Mouse (Mus musculus) adrenal gland, postnatal 4 days (tissue): ENCODE data around the gene Acss3. TPM values are rescaled to one million over a fixed set of nuclear protein-coding genes. Genes with fewer than 3 reads are reported as not detected.

ENCODE experiments used
- DNase-seq, 2 experiments: peaks; one replicate each; pipeline ENCODE4 v3.0.0; 2021 to 2022; ENCODE audit warnings: low spot score in 2 of 2, mixed read lengths in 2 of 2
- total RNA-seq, 2 experiments: library from RNA; stranded (reverse); gene quantifications; 2 replicates each; pipeline ENCODE4 v1.2.3; 2021

The Acss3 gene
- total RNA-seq, 2 experiments from 2014 or later = 5.1 TPM

GRCm38 (mm10) chr10:107021118-107021517 lies 102.3 kb downstream of the Acss3 start:
- DNase-seq = no peak

- DNase-seq = no peak
Observed at GRCm38 (mm10) chr10:107011142-107011541, 112.3 kb downstream of the Acss3 start.

GRCm38 (mm10) chr10:106998052-106998625 lies 125.3 kb downstream of the Acss3 start:
- DNase-seq = no peak

GRCm38 (mm10) chr10:106989478-106989877 lies 134.0 kb downstream of the Acss3 start:
- no peak for DNase-seq

GRCm38 (mm10) chr10:106975193-106976141 lies 148.0 kb downstream of the Acss3 start:
- DNase-seq = no peak

- DNase-seq = no peak
Observed at GRCm38 (mm10) chr10:106959026-106959425, 164.4 kb downstream of the Acss3 start.

GRCm38 (mm10) chr10:106941380-106941779 lies 182.1 kb downstream of the Acss3 start:
- DNase-seq = no peak

GRCm38 (mm10) chr10:106939441-106939840 lies 184.0 kb downstream of the Acss3 start:
- no peak for DNase-seq

- no peak for DNase-seq
Observed at GRCm38 (mm10) chr10:106938851-106939250, 184.6 kb downstream of the Acss3 start.

- no peak for DNase-seq
Observed at GRCm38 (mm10) chr10:106936996-106937395, 186.5 kb downstream of the Acss3 start.

- no peak for DNase-seq
Observed at GRCm38 (mm10) chr10:106932571-106933073, 190.8 kb downstream of the Acss3 start.

- DNase-seq = no peak
Observed at GRCm38 (mm10) chr10:106928576-106929332, 194.7 kb downstream of the Acss3 start.

GRCm38 (mm10) chr10:106924798-106925197 lies 198.7 kb downstream of the Acss3 start:
- DNase-seq = no peak

GRCm38 (mm10) chr10:106924334-106924733 lies 199.1 kb downstream of the Acss3 start:
- no peak for DNase-seq

- DNase-seq = no peak
Observed at GRCm38 (mm10) chr10:106914822-106915221, 208.6 kb downstream of the Acss3 start.

- DNase-seq = no peak
Observed at GRCm38 (mm10) chr10:106914275-106914674, 209.2 kb downstream of the Acss3 start.

- no peak for DNase-seq
Observed at GRCm38 (mm10) chr10:106913032-106913431, 210.4 kb downstream of the Acss3 start.

- no peak for DNase-seq
Observed at GRCm38 (mm10) chr10:106910108-106910507, 213.4 kb downstream of the Acss3 start.

GRCm38 (mm10) chr10:106896351-106896750 lies 227.1 kb downstream of the Acss3 start:
- no peak for DNase-seq
